Mouse (Mus musculus) midbrain, embryonic 13.5 days (tissue): ENCODE measurements around the gene Helz. TPM values are rescaled to one million over a fixed set of nuclear protein-coding genes. Genes with fewer than 3 reads are reported as not detected.

Experiments used
- ATAC-seq: fragments of 200-750 bp; cut with Nextera tagmentation; 2 replicates; pipeline ENCODE4 v1.8.0; 2017; ENCODE audit warnings: mild to moderate bottlenecking, moderate TSS enrichment, moderate library complexity
- H3K27ac ChIP-seq: fragments of 300-500 bp; sonication (generic); 2 replicates; pipeline ENCODE4 v1.5.1; 2015; ENCODE audit warnings: inconsistent platforms, mild to moderate bottlenecking, moderate library complexity
- H3K27me3 ChIP-seq: fragments of 300-500 bp; sonication (generic); 2 replicates; pipeline ENCODE4 v1.6.1; 2015; ENCODE audit warnings: mild to moderate bottlenecking, inconsistent platforms
- H3K36me3 ChIP-seq: fragments of 300-500 bp; sonication (generic); 2 replicates; pipeline ENCODE4 v1.6.1; 2015; ENCODE audit warnings: mild to moderate bottlenecking, inconsistent platforms
- H3K4me1 ChIP-seq: fragments of 300-500 bp; sonication (generic); replicated peaks from 2 replicates; pipeline ENCODE4 v1.6.1; 2015; ENCODE audit warnings: inconsistent platforms
- H3K4me2 ChIP-seq: fragments of 300-500 bp; sonication (generic); replicated peaks from 2 replicates; pipeline ENCODE4 v1.6.1; 2015; ENCODE audit warnings: moderate library complexity, mild to moderate bottlenecking, inconsistent platforms
- H3K4me3 ChIP-seq: fragments of 300-500 bp; sonication (generic); replicated peaks from 2 replicates; pipeline ENCODE4 v1.5.1; 2015; ENCODE audit warnings: mild to moderate bottlenecking, inconsistent platforms
- H3K9ac ChIP-seq: fragments of 300-500 bp; sonication (generic); replicated peaks from 2 replicates; pipeline ENCODE4 v1.6.1; 2015; ENCODE audit warnings: mild to moderate bottlenecking, inconsistent platforms
- H3K9me3 ChIP-seq: fragments of 300-500 bp; sonication (generic); 2 replicates; pipeline ENCODE4 v1.6.1; 2016; ENCODE audit warnings: mild to moderate bottlenecking, inconsistent platforms
- whole genome bisulfite sequencing: fragments of 180-500 bp; shearing (Covaris S2); methylation state at CpG from one replicate; pipeline ENCODE4 v1.1.7; 2015; 5-methylcytosine and 5-hydroxymethylcytosine counted together
- polyA plus RNA-seq: library from polyadenylated mRNA; unstranded; fragments of >200 nt; fragmentation: Nextera tagmentation; extraction: Ambion mirVana; gene quantifications from 2 replicates; pipeline ENCODE4 v1.2.1, GENCODE M21; 2015

The Helz gene
- polyA plus RNA-seq, 1 experiment from 2014 or later = 18.4 TPM

DNA sequence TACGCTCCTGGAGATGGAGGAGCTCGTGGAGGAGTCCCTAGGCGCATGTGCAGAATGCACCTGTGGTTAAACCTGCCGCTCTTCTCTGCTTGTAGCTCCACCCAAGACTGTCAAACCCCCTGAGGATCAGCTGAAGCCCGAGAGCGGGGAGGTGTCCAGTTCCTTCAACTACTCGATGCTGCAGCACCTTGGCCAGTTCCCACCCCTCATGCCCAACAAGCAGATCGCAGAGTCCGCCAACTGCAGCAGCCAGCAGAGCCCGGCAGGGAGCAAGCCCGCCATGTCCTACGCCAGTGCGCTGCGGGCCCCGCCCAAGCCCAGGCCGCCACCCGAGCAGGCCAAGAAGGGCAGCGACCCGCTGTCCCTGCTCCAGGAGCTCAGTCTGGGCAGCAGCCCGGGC, 138.6 kb downstream of the Helz start:
- Histone ChIP-seq H3K9ac (no peak overlapping the region), H3K36me3 (peaks cover 25% of the 10 kb centered on the region), H3K4me1 (peaks cover 32% of the 10 kb centered on the region), H3K9me3 (no peaks in the 10 kb centered on the region), H3K4me3 (no peak overlapping the region), H3K27ac (no peak overlapping the region), H3K4me2 (no peak overlapping the region), H3K27me3 (no peaks in the 10 kb centered on the region)
- no peak for ATAC-seq
- 80% methylated on average over 19 of the region's 20 CpGs for whole genome bisulfite sequencing

GRCm38 (mm10) chr11:107688480-107688879, 140.8 kb downstream of the Helz start:
- Histone ChIP-seq H3K27ac (no peak overlapping the region), H3K4me1 (peaks cover 14% of the 10 kb centered on the region), H3K9ac (no peak overlapping the region), H3K9me3 (no peaks in the 10 kb centered on the region), H3K4me2 (no peak overlapping the region), H3K4me3 (no peak overlapping the region), H3K27me3 (no peaks in the 10 kb centered on the region), H3K36me3 (peaks cover 25% of the 10 kb centered on the region)
- WGBS = 96% methylated on average over 10 of the region's 10 CpGs
- ATAC-seq = no peak

DNA sequence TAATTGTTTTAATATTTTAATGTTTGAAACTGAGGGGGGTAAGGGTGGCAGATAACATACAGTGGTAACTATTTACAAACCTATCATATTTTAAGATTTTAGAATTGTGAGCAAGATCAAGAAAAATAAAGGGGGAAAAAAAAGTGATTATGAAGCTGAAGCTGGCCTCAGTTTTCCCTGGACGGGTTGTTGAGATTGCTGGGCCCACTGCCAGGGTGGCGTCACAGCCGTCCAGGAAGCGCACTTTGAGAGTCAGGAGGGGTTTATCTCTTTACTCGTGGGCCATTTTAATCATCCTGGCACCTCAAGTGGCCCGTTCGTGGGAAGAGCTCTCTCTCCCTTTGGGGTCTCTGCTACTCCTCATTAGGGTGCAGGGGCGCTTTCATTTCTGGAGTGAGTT, 143.8 kb downstream of the Helz start:
- Histone ChIP-seq H3K27me3 (no peaks in the 10 kb centered on the region), H3K4me1 (0 out of 2 replicates have a peak, but pooled peaks cover 4% of the 10 kb centered on the region), H3K4me3 (no peak overlapping the region), H3K36me3 (peaks cover 12% of the 10 kb centered on the region), H3K4me2 (no peak overlapping the region), H3K27ac (no peak overlapping the region), H3K9me3 (no peaks in the 10 kb centered on the region), H3K9ac (no peak overlapping the region)
- 70% methylated on average over 8 of the region's 8 CpGs for WGBS
- no peak for ATAC-seq

DNA sequence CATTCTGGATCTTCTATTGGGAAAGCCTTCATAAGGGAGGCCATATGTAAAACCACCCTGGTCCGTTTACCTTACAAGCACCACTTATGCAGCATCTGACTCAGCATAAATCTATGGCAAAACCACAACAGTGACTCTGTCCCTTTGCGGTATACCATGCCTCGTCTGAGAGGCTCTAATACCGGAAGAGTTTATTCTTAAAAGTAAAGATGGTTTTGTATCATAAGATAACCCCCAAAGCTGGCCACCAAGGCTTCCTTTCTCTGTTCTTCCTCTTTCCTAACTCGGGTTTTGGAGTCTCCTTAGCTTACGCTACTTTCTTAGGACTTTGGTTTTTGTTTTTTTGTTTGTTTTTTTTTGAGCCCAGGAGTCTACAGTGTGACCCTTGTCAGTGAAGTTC, 145.6 kb downstream of the Helz start:
- ATAC-seq = no peak
- H3K9ac ChIP-seq = no peak overlapping the region
- WGBS = 88% methylated on average over 6 of the region's 6 CpGs

GRCm38 (mm10) chr11:107699967-107700366, 152.2 kb downstream of the Helz start:
- peaks cover 19% of the 10 kb centered on the region for H3K27me3 ChIP-seq
- 95% methylated on average over 4 of the region's 4 CpGs for WGBS

More for the DNA sequence above, 145.6 kb downstream of the Helz start:
- Histone ChIP-seq H3K27ac (no peak overlapping the region), H3K9me3 (no peaks in the 10 kb centered on the region), H3K4me2 (no peak overlapping the region), H3K4me3 (no peak overlapping the region), H3K4me1 (0 out of 2 replicates have a peak, but pooled peaks cover 4% of the 10 kb centered on the region), H3K36me3 (peaks cover 7% of the 10 kb centered on the region), H3K27me3 (no peaks in the 10 kb centered on the region)

DNA sequence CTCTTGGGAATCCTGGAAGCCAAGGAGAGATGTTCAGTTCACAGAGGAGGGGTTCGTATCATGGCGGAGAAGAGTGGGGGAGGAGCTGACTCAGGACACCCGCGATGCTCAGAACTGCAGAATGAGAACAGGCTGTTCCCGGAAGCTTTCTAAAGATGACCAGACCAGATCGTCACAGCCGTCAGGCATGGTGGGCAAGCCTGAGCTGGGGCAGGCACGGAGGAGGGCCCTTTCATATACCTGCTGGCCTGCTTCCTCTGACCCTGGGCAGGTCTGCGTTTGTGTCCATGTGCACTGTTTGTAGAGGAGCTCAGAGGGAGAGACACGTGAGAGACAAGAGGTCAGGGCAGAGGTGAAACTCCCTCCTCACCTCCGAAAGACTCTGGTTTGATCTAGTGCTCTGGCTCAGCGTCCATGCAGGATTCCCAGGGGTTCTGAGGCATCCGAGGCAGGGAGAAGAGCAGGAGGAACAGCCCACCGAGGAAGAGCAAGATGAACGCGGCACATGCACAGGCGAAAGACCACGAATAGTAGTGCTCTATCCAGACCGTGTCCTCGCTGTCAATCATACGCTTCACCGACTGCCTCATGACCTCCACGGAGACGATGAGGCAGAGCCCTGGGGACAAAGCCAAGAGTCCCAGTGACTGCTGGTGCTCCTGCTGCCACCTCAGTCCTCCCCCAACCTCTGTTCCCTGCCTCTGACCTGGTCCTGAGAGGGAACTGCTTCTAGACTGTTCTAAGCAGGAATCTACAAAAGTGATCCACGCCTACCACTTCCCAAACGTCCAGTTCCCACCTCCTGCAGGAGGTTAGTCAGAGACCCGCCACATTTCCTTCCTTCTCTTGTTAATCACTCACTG, 155.8 kb downstream of the Helz start:
- ATAC-seq = peak; percentile 40; the same call in 1 of the 2 replicates
- Histone ChIP-seq H3K4me1 (peaks cover 34% of the 10 kb centered on the region), H3K9ac (no peak overlapping the region), H3K9me3 (no peaks in the 10 kb centered on the region), H3K4me3 (no peak overlapping the region), H3K36me3 (no peaks in the 10 kb centered on the region), H3K27me3 (peaks cover 36% of the 10 kb centered on the region), H3K4me2 (no peak overlapping the region), H3K27ac (no peak overlapping the region)
- WGBS = 38% methylated on average over 27 of the region's 27 CpGs

More at GRCm38 (mm10) chr11:107699967-107700366, 152.2 kb downstream of the Helz start:
- Histone ChIP-seq H3K9ac (no peak overlapping the region), H3K4me2 (no peak overlapping the region), H3K9me3 (no peaks in the 10 kb centered on the region), H3K4me3 (no peak overlapping the region), H3K27ac (no peak overlapping the region), H3K36me3 (no peaks in the 10 kb centered on the region), H3K4me1 (peaks cover 16% of the 10 kb centered on the region)
- no peak for ATAC-seq

GRCm38 (mm10) chr11:107705060-107705459, 157.3 kb downstream of the Helz start:
- Histone ChIP-seq H3K36me3 (no peaks in the 10 kb centered on the region), H3K9ac (no peak overlapping the region), H3K27me3 (peaks cover 36% of the 10 kb centered on the region), H3K27ac (no peak overlapping the region), H3K4me2 (no peak overlapping the region), H3K9me3 (no peaks in the 10 kb centered on the region), H3K4me3 (no peak overlapping the region), H3K4me1 (peaks cover 37% of the 10 kb centered on the region)
- whole genome bisulfite sequencing = 60% methylated on average over 6 of the region's 6 CpGs
- ATAC-seq = 0 out of 2 replicates have a peak, but pooled peaks have one; percentile 18

- Histone ChIP-seq H3K9me3 (no peaks in the 10 kb centered on the region), H3K4me3 (no peak overlapping the region), H3K4me2 (no peak overlapping the region), H3K4me1 (peaks cover 37% of the 10 kb centered on the region), H3K36me3 (no peaks in the 10 kb centered on the region), H3K27me3 (peaks cover 38% of the 10 kb centered on the region), H3K9ac (no peak overlapping the region), H3K27ac (no peak overlapping the region)
- 64% methylated on average over 11 of the region's 11 CpGs for WGBS
- ATAC-seq = no peak
Observed at GRCm38 (mm10) chr11:107705476-107706074, 157.8 kb downstream of the Helz start.

- WGBS = 7% methylated on average over 20 of the region's 20 CpGs
Observed at GRCm38 (mm10) chr11:107707897-107708610, 160.3 kb downstream of the Helz start.

DNA sequence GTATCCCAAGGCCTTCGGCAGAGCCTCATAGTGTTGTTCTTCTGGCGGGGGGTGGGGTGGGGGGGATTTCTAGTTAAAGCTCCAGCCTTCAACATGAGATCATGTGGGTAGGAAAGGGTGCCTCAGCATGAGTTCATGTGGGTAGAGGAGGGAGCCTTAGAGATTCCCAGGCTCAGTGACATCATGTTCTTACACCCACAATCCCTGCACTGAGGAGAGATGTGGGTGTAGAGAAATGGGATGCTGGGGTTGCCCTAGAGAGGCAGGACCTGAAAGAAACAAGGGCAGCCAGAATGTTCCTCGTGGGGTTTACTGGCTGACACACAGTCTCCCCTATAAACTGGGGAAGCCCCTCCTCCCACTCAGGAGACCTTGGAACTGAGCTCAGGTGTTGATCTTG, 162.6 kb downstream of the Helz start:
- no peak overlapping the region for H3K9ac ChIP-seq
- 73% methylated on average over 3 of the region's 3 CpGs for WGBS
- no peak overlapping the region for H3K4me3 ChIP-seq
- H3K27me3 ChIP-seq = peaks cover 22% of the 10 kb centered on the region
- H3K9me3 ChIP-seq = no peaks in the 10 kb centered on the region
- no peak overlapping the region for H3K4me2 ChIP-seq
- H3K4me1 ChIP-seq = peaks cover 24% of the 10 kb centered on the region
- no peak for ATAC-seq
- no peaks in the 10 kb centered on the region for H3K36me3 ChIP-seq
- H3K27ac ChIP-seq = no peak overlapping the region

More at GRCm38 (mm10) chr11:107707897-107708610, 160.3 kb downstream of the Helz start:
- 0 out of 2 replicates have a peak overlapping the region, but pooled peaks have one; percentile 6 for H3K4me3 ChIP-seq
- no peaks in the 10 kb centered on the region for H3K36me3 ChIP-seq
- no peaks in the 10 kb centered on the region for H3K9me3 ChIP-seq
- H3K27ac ChIP-seq = peak overlapping the region; percentile 4; the same call in 1 of the 2 replicates
- peaks cover 42% of the 10 kb centered on the region for H3K27me3 ChIP-seq
- peak overlapping the region; percentile 35 for H3K4me2 ChIP-seq
- ATAC-seq = peak; percentile 69
- peaks cover 36% of the 10 kb centered on the region for H3K4me1 ChIP-seq
- 0 out of 2 replicates have a peak overlapping the region, but pooled peaks have one; percentile 10 for H3K9ac ChIP-seq

DNA sequence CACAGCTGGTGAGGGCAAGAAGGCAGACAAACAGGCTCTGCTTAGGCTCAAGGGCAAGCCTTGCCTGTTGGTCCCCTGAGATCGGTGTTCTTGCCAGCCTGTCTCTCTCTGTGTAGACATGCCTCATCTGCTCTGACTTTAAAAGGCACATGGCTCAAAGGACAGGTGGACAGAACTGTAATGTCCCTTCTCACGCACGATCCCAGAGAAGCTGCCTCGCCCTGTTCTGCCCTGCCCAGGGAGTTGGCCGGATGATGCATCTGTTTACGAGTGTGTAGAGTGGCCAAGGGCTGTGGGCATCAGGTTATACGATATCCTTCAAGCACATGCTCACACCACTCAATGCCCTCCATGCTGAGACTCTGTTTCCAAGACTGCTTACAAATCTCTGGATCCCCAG, 166.6 kb downstream of the Helz start:
- Histone ChIP-seq H3K27ac (no peak overlapping the region), H3K36me3 (no peaks in the 10 kb centered on the region), H3K9me3 (no peaks in the 10 kb centered on the region; the same call in 1 of the 2 replicates), H3K9ac (no peak overlapping the region), H3K4me3 (no peak overlapping the region), H3K4me2 (no peak overlapping the region), H3K4me1 (0 out of 2 replicates have a peak, but pooled peaks cover 10% of the 10 kb centered on the region), H3K27me3 (peaks cover 9% of the 10 kb centered on the region; the same call in 1 of the 2 replicates)
- 82% methylated on average over 7 of the region's 7 CpGs for WGBS
- ATAC-seq = no peak
